Mouse (Mus musculus): Measurements from ENCODE around the gene Usmg5.

Usmg5 gene

DNA sequence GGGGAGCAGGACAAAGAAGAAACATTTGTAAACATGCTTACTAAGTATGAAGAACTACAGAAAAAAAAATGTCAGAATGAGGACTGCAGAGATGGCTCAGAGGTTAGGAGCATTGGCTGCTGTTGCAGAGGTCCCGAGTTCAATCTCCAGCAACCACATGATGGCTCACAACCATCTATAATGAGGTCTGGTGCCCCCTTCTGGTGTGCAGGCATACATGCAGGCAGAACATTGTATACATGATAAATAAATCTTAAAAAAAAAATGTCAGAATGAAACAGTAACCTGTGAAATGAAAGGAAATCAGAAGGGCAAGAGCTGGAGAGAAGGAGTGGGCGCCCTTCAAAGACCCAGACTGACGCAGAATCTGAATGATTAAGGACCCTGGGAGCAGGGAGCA, 24.6 kb downstream of the Usmg5 start:
- CTCF ChIA-PET = no interaction called here

DNA sequence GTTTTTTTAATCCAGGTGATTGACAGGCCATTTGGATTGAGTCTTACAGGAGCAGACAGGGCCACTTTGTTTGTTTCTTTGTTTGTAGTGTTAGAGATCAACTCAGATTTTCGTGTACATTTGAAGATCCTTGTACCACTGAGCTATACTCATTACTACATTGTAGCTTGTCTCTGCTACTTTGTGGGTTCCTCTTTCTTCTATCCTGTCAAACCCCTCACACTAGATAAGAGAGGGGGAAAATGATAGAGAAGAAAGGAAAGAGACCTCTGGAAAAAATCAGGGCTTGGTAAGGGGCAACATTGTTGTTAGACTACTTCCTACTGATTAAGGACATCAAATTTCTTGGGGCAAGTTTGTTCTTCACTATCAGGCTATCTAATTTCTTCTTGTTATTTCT, 32.8 kb downstream of the Usmg5 start:
- CTCF ChIA-PET = interaction anchor here (0.6 kb wide), 1 partner anchor 673 kb away, joined by 5 read pairs; no protein-coding TSS in a partner anchor

DNA sequence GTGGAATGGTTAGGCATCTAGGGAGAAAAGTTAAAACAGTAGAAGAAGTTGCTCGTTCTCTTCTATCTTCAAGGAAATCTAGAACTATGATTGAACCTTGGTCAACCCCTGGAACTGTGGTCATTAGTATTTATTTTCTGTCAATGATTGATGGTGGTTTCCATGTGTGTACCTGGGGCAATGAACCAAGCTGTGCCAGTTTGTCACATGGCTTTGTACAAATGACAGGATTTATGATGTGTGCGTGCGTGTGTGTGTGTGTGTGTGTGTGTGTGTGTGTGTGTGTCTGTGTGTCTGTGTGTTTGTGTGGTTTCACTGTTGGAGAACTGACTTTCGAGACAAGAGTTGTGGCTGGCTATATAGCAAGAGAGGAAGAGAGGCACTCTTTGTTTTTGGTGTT, 37.0 kb downstream of the Usmg5 start:
- CTCF ChIA-PET = no interaction called here

DNA sequence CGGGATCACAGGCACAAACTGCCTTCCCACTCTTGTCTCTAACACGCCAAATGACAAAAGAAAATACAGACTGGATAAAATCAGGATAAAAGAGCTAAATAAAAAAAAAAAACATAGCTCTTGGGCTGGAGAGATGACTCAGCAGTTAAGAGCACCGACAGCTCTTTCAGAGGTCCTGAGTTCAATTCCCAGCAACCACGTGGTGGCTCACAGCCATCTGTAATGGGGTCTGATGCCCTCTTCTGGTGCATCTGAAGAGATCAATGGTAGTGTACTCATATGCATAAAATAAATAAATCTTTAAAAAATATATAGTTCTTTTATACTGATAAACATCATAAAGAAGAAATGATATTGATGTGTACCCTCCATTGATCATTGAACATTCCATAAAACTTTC, 37.5 kb downstream of the Usmg5 start:
- CTCF ChIA-PET = no interaction called here

DNA sequence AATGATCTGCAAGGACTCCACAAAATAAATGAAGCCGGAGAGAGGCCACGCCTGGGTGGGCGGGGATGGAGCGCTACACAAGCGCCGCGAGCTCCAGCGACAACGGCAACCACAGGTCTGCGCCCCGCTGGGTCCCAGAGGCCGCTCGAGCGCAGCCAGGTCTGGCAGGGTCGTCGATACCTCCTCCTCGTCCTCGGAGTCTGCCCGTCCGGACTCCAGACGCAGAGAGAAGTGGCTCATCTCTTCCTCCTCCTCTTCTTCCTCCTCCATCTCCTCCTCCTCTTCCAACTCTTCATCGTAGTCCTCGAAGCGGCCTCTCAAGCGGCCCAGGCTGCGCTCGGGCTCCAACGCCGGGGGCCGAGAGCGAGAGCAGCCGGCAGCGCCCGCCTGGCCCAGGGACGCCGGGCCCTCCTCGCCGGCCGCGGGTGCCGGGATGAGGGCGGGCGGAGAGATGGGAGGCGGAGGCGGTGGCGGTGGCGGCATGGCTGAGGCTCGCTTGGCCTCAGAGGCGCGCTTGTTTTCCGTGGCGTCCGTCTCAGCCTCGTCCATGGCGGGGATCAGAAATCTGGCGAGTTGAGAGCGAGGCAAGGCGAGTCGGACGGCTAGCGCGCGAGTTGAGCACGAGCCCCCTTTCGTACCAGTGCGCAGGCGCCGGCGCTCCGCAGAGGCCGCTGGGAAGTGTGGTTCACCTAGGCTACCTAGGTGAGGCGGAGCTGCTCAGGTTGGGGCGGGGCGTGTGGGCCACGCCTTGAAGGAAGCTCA, 40.0 kb downstream of the Usmg5 start, which contains the start of gene Pcgf6:
Pcgf6 (minus strand) TSS at position 636 of the 762 bp plus-strand sequence.
- CTCF ChIA-PET = no interaction called here

DNA sequence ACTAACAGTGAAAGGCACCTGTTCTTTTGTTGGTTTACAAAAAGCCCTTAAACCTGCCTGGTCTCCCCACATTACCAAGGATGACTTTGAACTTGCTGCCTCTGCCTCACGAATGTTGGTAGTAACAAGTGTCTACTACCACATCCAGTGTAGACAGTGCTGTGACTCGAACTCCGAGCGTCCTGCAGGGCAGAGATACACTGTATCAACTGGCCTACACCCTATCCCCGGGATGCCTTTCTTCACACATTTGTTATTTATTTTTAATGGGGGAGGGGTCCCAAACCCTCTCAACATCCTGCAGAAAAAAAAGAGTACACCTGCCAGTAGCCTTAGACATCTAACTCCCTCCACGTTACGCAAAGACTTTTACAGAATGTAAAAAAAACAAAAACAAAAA, 40.6 kb downstream of the Usmg5 start:
- CTCF ChIA-PET = no interaction called here

DNA sequence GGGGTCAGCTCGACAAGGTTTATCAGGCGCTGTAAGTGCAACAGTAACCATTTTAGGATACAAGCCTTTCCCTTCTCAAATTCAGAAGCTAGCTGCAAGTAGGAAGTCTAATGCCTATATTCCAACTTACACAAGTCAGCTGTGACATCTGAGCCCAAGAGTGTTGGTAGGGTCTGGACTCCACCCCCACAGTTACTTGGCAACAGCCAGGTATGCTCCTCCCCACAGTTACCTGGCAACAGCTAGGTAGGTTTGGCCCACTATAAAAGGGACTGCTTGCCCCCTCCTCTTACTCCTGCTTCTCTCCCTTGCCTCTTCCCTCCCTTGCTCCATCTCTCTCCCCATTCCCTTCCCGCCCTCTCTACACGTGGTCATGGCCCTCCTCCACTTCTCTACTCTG, 41.4 kb downstream of the Usmg5 start:
- CTCF ChIA-PET = interaction anchor here (0.7 kb wide), 1 partner anchor 265 kb away, joined by 4 read pairs; no protein-coding TSS in a partner anchor

DNA sequence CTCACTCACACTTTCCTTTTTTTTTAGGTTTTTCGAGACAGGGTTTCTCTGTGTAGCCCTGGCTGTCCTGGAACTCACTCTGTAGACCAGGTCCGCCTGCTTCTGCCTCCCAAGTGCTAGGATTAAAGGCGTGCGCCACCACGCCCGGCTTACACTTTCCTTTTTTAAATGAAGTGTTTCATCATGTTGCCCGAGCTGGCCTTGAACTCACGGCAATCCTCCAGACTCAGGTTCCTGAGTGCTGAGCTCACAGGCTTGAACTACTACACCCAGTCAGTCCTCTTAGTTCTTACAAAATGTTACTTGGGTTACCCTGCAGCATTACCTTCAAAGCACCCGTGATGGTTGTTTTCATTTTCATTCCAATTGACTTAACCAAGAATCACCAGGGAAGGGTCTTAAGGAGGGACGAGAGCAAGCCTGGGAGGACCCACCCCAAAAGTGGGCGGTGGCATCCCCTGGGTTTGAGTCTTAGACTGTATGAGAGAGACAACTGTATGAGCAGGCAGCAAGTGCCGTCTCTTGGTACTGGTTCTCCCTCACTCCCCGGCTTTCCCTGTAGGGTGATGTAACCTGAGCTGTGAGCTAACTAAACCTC, 43.1 kb downstream of the Usmg5 start:
- CTCF ChIA-PET = no interaction called here

DNA sequence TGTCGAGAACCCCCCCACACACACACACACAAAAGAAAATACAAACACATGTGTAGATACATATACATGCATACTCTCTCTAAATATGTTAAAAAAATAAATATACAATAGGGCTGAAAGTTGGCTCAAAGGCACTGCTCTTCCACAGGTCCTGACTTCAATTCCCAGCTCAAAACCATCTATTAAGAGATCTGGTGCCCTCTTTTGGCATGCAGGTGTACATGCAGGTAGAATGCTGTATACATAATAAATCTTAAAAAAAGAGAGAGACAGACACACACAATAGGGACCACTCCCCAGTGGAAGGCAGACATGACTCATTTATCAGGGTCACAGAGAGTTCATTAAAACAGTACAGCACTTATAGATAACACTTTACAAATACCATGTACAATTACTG, 44.1 kb downstream of the Usmg5 start:
- CTCF ChIA-PET = no interaction called here

DNA sequence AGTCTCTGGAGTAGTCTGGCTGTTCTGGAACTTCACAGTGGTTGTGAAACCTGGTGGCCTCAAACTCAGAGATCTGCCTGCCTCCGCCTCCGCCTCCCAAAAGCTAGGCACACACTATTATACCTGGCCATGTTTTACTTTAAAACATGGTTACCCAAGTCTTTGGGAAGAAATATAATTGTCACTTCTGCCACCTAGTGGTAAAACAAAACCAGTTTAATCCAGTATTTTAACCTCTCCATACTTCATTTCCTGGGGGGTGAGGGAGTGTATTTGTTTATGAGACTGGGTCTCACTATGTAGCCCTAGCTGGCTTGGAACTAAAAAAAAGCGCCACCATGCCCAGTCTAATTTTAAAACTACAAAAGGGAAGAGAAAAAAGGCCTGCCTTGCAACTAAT, 46.8 kb downstream of the Usmg5 start:
- CTCF ChIA-PET = no interaction called here

DNA sequence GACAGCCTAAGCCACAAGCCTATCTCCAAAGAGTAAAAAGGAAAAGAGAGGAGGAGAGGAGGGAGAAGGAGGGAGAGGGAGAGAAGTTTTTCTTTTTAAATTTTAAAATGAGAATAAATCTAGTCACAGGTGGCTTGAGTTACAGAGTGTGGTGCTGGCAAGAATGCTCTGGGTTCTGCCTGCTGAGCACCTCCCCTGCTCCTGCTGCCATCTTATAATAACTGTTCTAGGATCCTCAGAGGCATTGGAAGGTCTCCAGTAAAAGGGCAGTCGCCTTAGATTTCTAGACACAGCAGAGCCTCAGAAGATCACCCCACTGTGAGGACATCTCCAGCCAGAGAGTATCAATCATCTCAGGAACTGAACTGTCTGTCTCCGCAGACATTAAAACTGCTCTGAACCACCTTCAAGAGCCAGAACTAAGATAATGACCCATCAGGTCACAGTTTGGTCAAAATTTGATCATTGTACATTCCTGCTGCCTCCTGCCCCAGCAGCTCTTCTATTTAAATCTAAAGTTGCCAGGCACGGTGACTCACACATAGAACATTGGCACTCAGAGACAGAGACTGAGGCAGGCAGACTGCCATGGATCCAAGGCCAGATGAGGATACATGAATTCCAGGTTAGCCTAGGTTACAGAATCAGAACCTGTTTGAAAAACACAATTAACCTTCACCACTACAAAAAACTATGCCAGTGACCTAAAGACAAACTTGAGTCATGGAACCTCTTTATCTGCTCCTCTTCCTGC, 49.5 kb downstream of the Usmg5 start:
- CTCF ChIA-PET = no interaction called here

DNA sequence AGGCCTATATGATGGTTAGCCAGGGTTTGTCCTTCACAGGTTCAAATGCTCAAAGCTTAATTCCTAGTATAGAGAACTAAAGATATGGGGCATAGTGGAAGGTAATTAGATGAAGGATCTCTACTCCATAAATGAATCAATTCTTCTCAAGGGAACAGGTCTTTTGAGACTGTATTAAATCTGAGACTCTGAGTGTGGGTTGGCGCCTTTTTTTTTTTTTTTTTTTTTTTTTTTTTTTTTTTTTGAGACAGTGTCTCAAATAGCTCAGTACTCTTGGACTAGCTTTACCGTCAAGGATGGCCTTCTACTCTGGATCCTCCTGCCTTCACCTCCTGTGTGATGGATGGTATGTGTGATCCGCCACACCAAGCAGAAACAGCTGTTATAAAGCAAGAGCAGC, 53.9 kb downstream of the Usmg5 start:
- CTCF ChIA-PET = no interaction called here

DNA sequence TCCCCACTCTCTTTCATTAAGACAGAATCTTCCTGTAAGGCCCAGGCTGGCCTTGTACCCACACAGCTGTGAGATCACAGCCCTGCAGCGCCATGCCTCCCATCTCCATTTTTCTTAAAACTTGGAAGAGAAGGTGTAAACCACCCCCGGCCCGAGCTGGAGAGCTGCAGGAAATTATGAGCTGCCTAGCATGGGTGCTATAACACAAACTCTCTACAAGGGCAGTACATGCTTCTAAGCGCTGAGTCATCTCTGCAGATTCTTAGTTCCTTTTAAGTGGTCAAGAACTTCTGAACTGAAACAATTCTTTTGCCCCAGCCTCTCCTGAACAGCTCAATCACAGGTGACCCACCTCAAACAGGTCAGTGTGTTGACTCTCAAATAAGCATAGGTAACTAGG, 55.5 kb downstream of the Usmg5 start:
- CTCF ChIA-PET = no interaction called here
